Mouse (Mus musculus) 3134 (cell line): ENCODE results near the gene Map1lc3a.
A peak's percentile ranks its signal among the peaks of the same experiment; 100 is the strongest.

Experiments used
- DNase-seq: peaks from one replicate; pipeline ENCODE4 v3.0.0-alpha.2; 2011; ENCODE audit warnings: low spot score; ENCODE audit not compliant: insufficient read length; ENCODE audit errors: extremely low read depth

Gene Map1lc3a

DNA sequence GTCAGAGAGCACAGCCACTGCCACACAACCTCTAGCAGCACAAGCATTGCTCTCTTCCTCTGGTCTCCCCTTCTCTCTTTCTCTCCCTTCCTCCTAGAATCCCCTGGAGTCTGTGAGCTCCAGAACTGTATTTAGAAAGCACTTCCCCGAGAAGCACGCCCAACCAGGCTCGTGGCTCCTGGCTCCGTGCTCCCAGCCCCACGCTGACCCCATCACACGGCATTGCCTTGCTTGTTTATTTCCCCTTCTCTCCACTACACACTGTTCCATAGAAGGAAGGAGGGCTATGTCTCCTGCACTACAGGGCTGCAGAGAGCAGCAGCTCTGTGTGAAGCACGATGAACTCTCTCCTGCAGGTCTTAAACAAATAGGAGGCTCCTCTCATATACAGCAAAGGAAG is 8.6 kb downstream of the Map1lc3a start:
- DNase-seq, result no peak

DNA sequence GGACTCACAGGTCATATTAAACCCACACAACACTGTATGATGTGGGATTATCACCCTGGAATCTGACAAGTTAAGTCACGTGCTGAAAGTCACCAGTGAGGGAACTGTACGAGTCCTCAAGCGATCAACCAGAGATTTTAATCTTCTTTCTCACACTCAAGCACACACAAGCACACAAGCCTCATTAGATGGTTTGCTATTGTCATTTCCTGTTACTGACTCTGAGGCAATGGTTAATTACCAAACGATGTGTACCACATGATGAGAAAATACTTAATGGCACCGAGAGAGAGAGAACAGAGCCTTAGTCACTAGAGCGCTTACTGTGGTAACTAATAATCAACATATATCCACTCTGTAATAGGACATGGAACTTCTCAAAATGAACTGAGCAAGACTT is 9.6 kb downstream of the Map1lc3a start:
- no peak for DNase-seq

DNA sequence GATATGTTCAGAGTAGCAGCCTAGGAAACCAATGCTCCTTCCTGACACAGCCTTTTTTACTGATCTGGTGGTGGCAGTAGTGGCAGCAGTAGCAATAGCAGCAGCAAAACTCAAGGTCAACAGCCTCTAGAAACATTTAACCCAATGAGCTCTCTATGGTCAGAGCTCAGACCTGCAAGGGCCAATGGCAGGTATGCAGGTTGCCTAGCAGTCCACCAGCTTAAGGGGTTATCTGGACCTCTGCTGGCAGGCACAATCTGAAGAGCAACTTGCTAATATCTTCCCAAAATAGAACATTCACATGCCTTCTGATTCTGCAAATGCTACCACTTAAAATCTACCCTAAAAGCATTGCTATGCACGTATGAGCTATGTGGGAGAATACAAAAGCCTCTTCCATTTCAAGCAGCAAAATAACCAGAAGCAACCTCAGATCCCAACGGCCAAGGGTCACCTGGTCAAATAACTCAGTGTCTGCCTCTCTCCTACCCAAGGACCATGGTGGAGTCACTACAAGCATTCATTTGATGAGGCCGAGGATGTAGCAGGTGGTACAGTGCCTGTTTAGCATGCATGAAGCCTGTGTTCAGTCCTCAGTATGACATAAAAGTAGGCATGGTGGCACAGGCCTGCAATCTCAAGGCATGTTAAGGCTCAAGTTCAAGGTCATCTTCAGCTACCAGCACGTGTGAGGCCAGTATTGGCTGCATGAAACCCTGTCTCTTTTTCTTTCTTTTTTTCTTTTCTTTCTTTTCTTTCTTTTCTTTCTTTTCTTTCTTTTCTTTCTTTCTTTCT is 11.6 kb downstream of the Map1lc3a start:
- no peak for DNase-seq

DNA sequence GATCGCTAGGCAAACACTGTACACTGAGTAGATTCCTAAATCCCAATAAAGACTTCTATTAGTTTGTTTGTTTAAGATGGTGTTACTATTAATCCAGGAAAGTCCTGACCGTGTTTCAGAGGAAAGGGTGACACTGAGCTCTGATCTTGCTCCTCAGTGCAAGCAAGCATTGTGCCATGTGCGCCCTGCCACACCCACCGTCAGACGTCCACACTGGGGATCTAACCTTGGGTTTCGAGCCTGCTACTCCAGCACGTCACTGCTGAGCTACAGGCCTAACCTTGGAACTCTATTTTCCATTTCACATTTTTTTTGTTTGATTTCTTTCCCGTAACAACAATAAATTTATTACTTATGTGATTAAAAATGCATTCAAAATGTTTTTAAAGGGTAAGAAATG is 14.0 kb downstream of the Map1lc3a start:
- DNase-seq, result no peak

DNA sequence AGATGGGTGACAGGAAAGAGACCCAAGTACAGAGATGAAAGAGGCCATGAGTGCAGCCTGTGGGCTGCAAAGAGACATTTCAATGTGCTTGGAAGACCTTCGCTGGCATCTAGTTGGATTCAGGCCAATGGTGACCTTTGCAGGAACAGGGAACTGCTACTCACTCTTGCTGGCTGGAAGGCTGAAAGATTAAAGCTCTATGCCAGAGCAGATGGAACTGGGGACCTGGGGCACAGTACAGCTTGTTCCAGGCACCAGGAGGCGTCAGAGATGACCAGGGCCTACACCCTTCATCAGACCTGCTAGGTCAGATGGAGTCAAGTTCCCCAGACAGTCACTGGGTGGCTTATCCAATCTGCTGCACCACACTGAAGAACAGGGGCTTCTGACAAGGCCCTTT is 17.3 kb downstream of the Map1lc3a start:
- peak; percentile 50 for DNase-seq

DNA sequence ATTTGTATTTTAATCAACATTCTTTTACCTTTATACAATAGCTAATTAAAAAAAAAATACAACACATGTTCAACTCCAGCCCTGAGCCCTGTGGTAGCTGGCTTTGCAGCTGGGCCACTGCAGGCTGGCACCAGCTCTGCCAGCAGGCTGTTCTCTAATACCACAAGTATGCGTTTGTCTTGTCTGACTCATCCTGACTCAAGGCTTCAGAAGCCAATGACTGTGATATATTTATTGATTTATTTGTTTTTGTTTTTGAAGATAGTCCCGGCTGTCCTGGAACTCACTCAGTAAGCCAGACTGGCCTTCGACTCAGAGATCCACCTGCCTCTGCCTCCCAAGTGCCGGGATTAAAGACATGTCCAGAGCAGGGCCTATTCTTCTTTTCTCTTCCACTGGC is 17.8 kb downstream of the Map1lc3a start:
- DNase-seq, result peak; percentile 70

DNA sequence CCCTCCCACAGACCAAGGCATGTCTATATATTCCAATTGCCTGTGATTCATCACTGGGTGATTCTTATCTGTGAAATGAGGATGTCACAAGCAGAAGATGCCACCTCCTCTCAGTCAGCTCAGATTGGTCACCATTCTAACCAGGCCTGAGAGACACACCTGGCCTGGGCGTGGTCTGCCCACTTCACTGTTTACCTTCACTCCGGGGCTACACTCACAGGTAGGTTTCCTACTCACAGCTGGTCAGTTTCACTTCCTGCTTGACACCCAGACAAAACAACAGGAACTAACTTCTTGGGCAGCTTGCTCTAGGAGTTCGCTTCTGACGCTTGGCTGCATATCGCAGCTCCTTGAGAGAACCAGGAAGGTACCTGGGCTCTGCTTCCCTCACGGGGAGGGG is 19.4 kb downstream of the Map1lc3a start:
- no peak for DNase-seq

DNA sequence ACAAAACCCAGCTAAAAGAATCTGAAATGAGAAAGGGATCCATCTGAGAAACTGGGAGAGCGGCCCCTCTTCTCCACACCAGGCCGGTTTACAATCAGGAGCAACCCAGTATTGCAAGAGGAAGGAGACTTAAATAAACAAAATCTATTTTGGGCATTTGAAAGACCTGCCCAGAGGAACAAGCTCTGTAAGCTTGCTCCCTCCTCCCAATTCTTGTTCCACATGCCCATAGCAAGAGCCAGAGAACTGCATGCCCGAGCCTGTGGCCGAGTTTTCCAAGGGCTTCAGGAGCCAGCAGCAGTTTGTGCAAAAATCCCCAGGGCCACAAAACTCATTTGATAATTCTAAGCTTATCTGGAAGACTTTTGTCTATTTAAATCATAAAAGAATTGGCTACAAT is 23.5 kb downstream of the Map1lc3a start:
- no peak for DNase-seq

DNA sequence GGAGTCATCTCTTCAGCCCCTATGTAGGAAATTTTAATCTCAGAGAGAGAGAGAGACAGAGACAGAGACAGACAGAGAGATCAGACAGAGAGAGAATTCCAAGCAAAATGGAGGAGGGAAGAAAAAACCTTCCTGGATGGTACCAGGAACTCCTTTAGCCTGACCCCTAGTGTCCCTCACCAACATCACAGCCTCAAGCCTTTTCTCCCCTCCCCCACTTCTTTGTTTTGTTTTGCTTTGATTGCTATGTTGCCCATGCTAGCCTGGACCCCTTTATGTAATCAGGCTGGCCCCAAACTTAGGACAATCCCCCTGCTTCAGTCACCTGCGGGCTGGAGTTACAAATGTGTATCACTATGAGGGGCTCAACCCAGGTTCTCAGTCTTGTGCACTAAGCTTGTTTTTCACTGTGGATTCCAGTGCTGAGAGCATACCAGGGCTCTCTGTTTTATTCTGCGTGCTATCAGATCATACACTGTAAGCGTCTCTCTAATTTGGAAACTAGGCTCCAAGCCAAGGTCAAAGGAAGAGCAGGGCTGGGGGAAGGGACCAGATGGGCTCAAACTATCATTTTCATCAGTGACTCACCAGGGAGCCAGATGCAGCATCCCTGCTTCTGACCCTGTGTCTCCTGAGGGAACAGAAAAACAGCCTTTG is 33.0 kb downstream of the Map1lc3a start:
- DNase-seq, result peak; percentile 34

DNA sequence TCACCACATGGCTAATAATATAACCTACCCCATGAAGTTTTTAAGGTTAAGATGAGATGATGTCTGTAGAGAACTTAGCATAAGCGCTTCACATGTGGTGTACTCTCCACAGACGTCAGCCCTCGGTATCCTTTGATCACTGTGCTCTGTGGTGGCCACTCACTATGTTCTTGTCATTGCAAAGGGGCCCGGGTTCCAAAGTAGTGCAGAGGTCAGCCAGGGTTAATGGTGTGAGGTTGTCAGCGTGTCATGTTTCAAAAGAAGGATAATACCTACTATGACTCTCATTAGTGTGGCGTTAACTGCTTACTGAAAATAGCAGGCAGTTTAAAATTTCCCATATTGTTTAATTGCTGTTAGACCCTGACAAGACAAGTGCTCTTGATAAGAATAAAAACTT is 37.6 kb downstream of the Map1lc3a start:
- no peak for DNase-seq

DNA sequence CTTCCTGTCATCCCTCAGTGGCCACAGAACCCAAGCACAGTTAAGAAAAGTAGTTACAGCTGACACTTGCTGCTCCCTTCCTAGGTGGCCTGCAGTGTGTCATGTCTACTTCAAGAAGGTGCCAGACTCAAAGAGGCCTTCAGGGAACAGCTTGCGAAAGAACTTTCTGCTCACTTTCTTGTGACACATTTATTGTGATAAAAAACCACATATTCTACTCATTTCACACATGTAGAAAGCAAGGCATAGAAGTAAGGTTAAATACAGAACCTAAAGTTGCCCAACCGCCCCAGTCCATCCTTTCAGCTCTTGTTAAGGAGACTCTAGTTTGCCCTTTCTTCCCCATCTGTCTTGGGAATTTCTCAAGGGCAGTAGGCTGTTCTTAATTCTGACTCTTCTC is 42.5 kb downstream of the Map1lc3a start:
- no peak for DNase-seq

DNA sequence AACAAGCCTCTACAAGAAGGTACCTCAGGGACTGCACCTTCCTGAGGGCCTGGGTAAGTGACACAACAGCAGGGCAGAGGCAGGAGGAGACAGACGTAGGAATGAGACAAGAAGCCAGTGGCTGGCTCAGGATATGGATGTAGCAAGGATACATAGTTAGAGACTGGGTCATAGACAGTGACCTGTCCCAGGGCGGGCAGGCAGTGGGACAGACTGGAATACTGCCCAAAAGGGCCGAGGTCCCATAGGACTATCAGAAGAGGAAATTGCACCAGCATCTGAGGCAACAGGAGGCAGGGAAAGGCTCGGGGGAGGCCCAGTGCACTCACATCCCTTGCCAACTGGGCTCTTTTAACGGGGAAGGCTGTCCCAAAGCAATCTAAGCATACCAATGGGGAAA is 44.5 kb downstream of the Map1lc3a start:
- DNase-seq, result no peak

DNA sequence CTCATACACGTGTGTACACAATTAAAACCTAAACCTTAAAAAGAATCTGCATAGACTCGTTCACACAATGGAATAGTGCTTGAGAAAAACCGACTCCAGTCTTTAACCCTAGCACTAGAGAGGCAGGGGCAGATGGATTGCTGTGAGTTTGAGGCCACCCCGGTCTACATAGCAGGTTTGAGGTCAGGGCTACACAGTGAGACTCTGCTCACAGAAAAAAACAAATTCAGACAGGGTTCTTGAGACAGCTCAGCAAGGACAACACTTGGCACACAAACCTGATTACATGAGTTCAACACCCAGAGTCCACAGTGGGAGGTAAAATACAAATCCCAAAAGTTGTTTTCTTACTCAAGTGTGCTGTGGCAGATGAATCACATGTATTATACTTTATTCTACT is 49.9 kb downstream of the Map1lc3a start:
- DNase-seq, result no peak
